Mouse (Mus musculus) spleen, adult 2 months (tissue): ENCODE data around the gene Dph6. TPM values are rescaled to one million over a fixed set of nuclear protein-coding genes. Genes with fewer than 3 reads are reported as not detected.

Source experiments
- DNase-seq, 2 experiments: peaks; one replicate each; pipeline versions ENCODE4 v3.0.0 to v3.0.0-alpha.2; 2012 to 2021; ENCODE audit warnings: low spot score in 2 of 2, low read depth in 1 of 2
- H3K27ac ChIP-seq: fragments of 200-500 bp; 2 replicates; pipeline ENCODE4 v1.5.1; 2012; ENCODE audit warnings: low read length, inconsistent platforms; ENCODE audit not compliant: insufficient read depth
- H3K27me3 ChIP-seq: fragments of 200-500 bp; 2 replicates; pipeline ENCODE4 v1.6.1; 2012; ENCODE audit warnings: mild to moderate bottlenecking, moderate library complexity, low read length, inconsistent platforms; ENCODE audit not compliant: control insufficient read depth, insufficient read depth
- H3K36me3 ChIP-seq: fragments of 200-500 bp; 2 replicates; pipeline ENCODE4 v1.6.1; 2012; ENCODE audit warnings: mild to moderate bottlenecking, low read length, inconsistent platforms; ENCODE audit not compliant: control insufficient read depth, insufficient read depth
- H3K4me1 ChIP-seq: fragments of 200-500 bp; 2 replicates; pipeline ENCODE4 v1.6.1; 2011; ENCODE audit warnings: inconsistent platforms; ENCODE audit not compliant: control insufficient read depth, insufficient read depth, insufficient read length
- H3K4me3 ChIP-seq: fragments of 200-500 bp; 2 replicates; pipeline ENCODE4 v1.5.1; 2011; ENCODE audit warnings: mild to moderate bottlenecking, inconsistent platforms; ENCODE audit not compliant: insufficient read depth, insufficient read length; ENCODE audit errors: extremely low read depth
- CTCF ChIP-seq: fragments of 200-500 bp; IDR thresholded peaks from 2 replicates; pipeline ENCODE4 v1.5.1; 2011; ENCODE audit warnings: mild to moderate bottlenecking, inconsistent platforms; ENCODE audit not compliant: insufficient read depth, insufficient read length, insufficient replicate concordance; ENCODE audit errors: extremely low read depth
- POLR2A ChIP-seq: fragments of 200-500 bp; IDR thresholded peaks from 2 replicates; pipeline ENCODE4 v1.6.1; 2011; ENCODE audit warnings: low read depth, low read length, inconsistent platforms
- WGBS: fragments of 180-500 bp; shearing (Covaris S2); methylation state at CpG from one replicate; pipeline ENCODE4 v1.1.7; 2018; 5-methylcytosine and 5-hydroxymethylcytosine counted together
- polyA plus RNA-seq: library from polyadenylated mRNA; depleted of rRNA; stranded (reverse); fragments of >200 nt; gene quantifications from 2 replicates; pipeline ENCODE4 v1.2.3, GENCODE M21; 2012; rRNA removed

The Dph6 gene
- 6.0 and 7.0 TPM in 2 replicates for polyA plus RNA-seq

GRCm38 (mm10) chr2:114654365-114655239 lies at the start of gene Dph6:
Gene Dph6 (minus strand): TSS chr2:114654964.
- H3K4me3 ChIP-seq: peak within 1 kb of the TSS; percentile 99
- no peaks in the 10 kb centered on the region for H3K27me3 ChIP-seq
- H3K27ac ChIP-seq: peak within 1 kb of the TSS; percentile 97
- TF ChIP-seq CTCF (no peak), POLR2A (no peak; the same call in none of the 2 replicates)
- peak; percentile 72 to 73 for DNase-seq
- no peaks in the 10 kb centered on the region for H3K4me1 ChIP-seq
- no peaks in the 10 kb centered on the region for H3K36me3 ChIP-seq
- WGBS: under 1% methylated on average over 45 of the region's 45 CpGs

GRCm38 (mm10) chr2:114700966-114701685 lies 46.4 kb upstream of the Dph6 start:
- no peak for DNase-seq
- 64% methylated on average over 2 of the region's 2 CpGs for WGBS
- no peak overlapping the region for H3K4me3 ChIP-seq
- H3K36me3 ChIP-seq: no peaks in the 10 kb centered on the region
- no peaks in the 10 kb centered on the region for H3K4me1 ChIP-seq
- no peaks in the 10 kb centered on the region for H3K27me3 ChIP-seq
- no peak overlapping the region for H3K27ac ChIP-seq
- TF ChIP-seq POLR2A: no peak
- TF ChIP-seq CTCF: no peak

GRCm38 (mm10) chr2:114691607-114692006 lies 36.8 kb upstream of the Dph6 start:
- TF ChIP-seq POLR2A: no peak
- no peak for TF ChIP-seq CTCF
- no peaks in the 10 kb centered on the region for H3K36me3 ChIP-seq
- H3K27me3 ChIP-seq: no peaks in the 10 kb centered on the region
- 68% methylated on average over 2 of the region's 2 CpGs for WGBS
- H3K4me3 ChIP-seq: no peak overlapping the region
- H3K4me1 ChIP-seq: no peaks in the 10 kb centered on the region
- DNase-seq: no peak
- no peak overlapping the region for H3K27ac ChIP-seq

- no peak overlapping the region for H3K27ac ChIP-seq
- 85% methylated on average over 1 of the region's 1 CpGs for WGBS
- DNase-seq: no peak
- no peak overlapping the region for H3K4me3 ChIP-seq
- TF ChIP-seq CTCF: no peak
- no peak for TF ChIP-seq POLR2A
- no peaks in the 10 kb centered on the region for H3K27me3 ChIP-seq
- H3K36me3 ChIP-seq: no peaks in the 10 kb centered on the region
- no peaks in the 10 kb centered on the region for H3K4me1 ChIP-seq
Observed at GRCm38 (mm10) chr2:114687483-114687882, 32.7 kb upstream of the Dph6 start.

- no peaks in the 10 kb centered on the region for H3K27me3 ChIP-seq
- no peak overlapping the region for H3K27ac ChIP-seq
- no peak for DNase-seq
- no peaks in the 10 kb centered on the region for H3K4me1 ChIP-seq
- no peak overlapping the region for H3K4me3 ChIP-seq
- WGBS: 94% methylated on average over 4 of the region's 4 CpGs
- TF ChIP-seq POLR2A: no peak
- H3K36me3 ChIP-seq: no peaks in the 10 kb centered on the region
Observed at GRCm38 (mm10) chr2:114687081-114687480, 32.3 kb upstream of the Dph6 start.

GRCm38 (mm10) chr2:114673831-114674230 lies 19.1 kb upstream of the Dph6 start:
- Histone ChIP-seq H3K27ac (no peak overlapping the region), H3K27me3 (no peaks in the 10 kb centered on the region), H3K36me3 (no peaks in the 10 kb centered on the region), H3K4me3 (no peak overlapping the region), H3K4me1 (peaks cover 3% of the 10 kb centered on the region; the same call in 1 of the 2 replicates)
- WGBS: 15% methylated on average over 1 of the region's 1 CpGs
- TF ChIP-seq CTCF (no peak), POLR2A (no peak)
- DNase-seq: no peak
